In the genomic region with DNA sequence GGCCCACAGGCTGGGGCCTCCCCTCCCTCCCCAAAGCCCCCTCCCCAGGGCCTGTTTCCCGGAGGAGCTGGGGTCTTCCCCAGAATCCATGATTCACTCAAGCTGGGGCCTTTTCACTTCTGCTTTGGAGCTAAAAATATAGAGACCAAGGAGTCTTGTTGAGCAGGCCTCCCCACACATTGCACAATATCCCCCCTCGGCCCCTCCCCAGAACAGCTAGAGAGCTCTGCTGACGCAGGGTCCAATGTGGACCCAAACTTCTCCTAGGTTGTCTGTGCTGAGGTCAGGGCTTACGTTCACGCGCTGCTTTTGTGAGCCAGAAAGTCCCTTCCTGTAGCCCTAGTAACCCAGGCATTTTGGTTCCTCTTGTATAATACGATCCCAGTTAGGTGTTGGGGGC, we compare ENCODE assay signal across 8 mouse cellular contexts. TPM values are rescaled to one million over a fixed set of nuclear protein-coding genes. Genes with fewer than 3 reads are reported as not detected.
DNase-seq lines count a peak whose midpoint lies in the region; ATAC-seq lines count a peak whose summit lies in the region.

No protein-coding gene starts in this region.

- WGBS in heart, embryonic 12.5 days = 79% methylated on average over 7 of the region's 7 CpGs
- WGBS in lung, embryonic 16.5 days = 80% methylated on average over 7 of the region's 7 CpGs

- no peak for ATAC-seq in heart, embryonic 12.5 days (ENCODE audit: insufficient number of reproducible peaks, low FRiP score)
- no peak for ATAC-seq in lung, embryonic 16.5 days (ENCODE audit: low read depth)
- ATAC-seq in erythroblast, adult 5-6 weeks (replicated peaks; ENCODE audit: low FRiP score, poor library complexity, severe bottlenecking) = no peak
- ATAC-seq in activated CD4-positive, CD25-positive, alpha-beta regulatory T cell, adult 4 months = no peak

- no peak overlapping the region for H3K4me3 ChIP-seq in heart, embryonic 12.5 days
- no peak overlapping the region for H3K4me3 ChIP-seq in lung, embryonic 16.5 days (ENCODE audit: low read length)

- H3K4me2 ChIP-seq in heart, embryonic 12.5 days = no peak overlapping the region
- H3K4me2 ChIP-seq in lung, embryonic 16.5 days (ENCODE audit: low read depth, low read length) = no peak overlapping the region

- peaks cover 29% of the 10 kb centered on the region for H3K4me1 ChIP-seq in heart, embryonic 12.5 days (replicated peaks)
- H3K4me1 ChIP-seq in lung, embryonic 16.5 days (replicated peaks; ENCODE audit: control insufficient read depth, insufficient read depth, low read length) = peaks cover 26% of the 10 kb centered on the region

- peak; percentile 55 for DNase-seq in gastrocnemius, postnatal 25 days
- DNase-seq in gastrocnemius, postnatal 4 days (ENCODE audit: low spot score in 2 of 2) = no peak
- peak; percentile 24 for DNase-seq in CD4-positive helper T cell, adult 2 months (ENCODE audit: low read depth, low spot score)
- DNase-seq in right cerebral cortex, adult 18-20 months = no peak

- H3K9ac ChIP-seq in heart, embryonic 12.5 days = no peak overlapping the region
- H3K9ac ChIP-seq in lung, embryonic 16.5 days (ENCODE audit: low read length) = peak overlapping the region; percentile 24; the same call in 1 of the 2 replicates

- H3K27ac ChIP-seq in heart, embryonic 12.5 days (ENCODE audit: poor library complexity, severe bottlenecking) = peak overlapping the region; percentile 3; the same call in 1 of the 2 replicates
- peak overlapping the region; percentile 61 for H3K27ac ChIP-seq in lung, embryonic 16.5 days (ENCODE audit: low read length)

- H3K27me3 ChIP-seq in heart, embryonic 12.5 days (replicated peaks) = no peaks in the 10 kb centered on the region
- no peaks in the 10 kb centered on the region for H3K27me3 ChIP-seq in lung, embryonic 16.5 days (ENCODE audit: control insufficient read depth, insufficient read depth, low read depth, low read length)

- peaks cover 45% of the 10 kb centered on the region for H3K36me3 ChIP-seq in heart, embryonic 12.5 days
- H3K36me3 ChIP-seq in lung, embryonic 16.5 days (ENCODE audit: control insufficient read depth, insufficient read depth, low read length) = peaks cover 17% of the 10 kb centered on the region

- H3K9me3 ChIP-seq in heart, embryonic 12.5 days (replicated peaks) = no peaks in the 10 kb centered on the region
- H3K9me3 ChIP-seq in lung, embryonic 16.5 days (ENCODE audit: control insufficient read depth, low read length) = no peaks in the 10 kb centered on the region

RNA-seq across cellular contexts. Expression of gene Zfp36, which starts 6.0 kb away (rescaled TPM):
- 1 to 10 TPM; 7.3 to 7.6 TPM for total RNA-seq in gastrocnemius, postnatal 25 days (2021)
- total RNA-seq in gastrocnemius, postnatal 4 days (2021) = 1 to 10 TPM; 8.5 to 9.9 TPM
- 15.9 and 16.5 TPM in 2 replicates for polyA plus RNA-seq in heart, embryonic 12.5 days (2016; fragmentation: Nextera tagmentation; extraction: Ambion mirVana)
- polyA plus RNA-seq in lung, embryonic 16.5 days (2015; fragmentation: Nextera tagmentation; extraction: Ambion mirVana) = 23.9 and 26.8 TPM in 2 replicates
- total RNA-seq in erythroblast, adult 5-6 weeks (2015; ENCODE audit: low replicate concordance) = 47.0 and 53.2 TPM in 2 replicates
- 7.7 and 15.1 TPM in 2 replicates for total RNA-seq in erythroblast, adult 5-6 weeks (2017; ENCODE audit: low replicate concordance)
- 100 to 1,000 TPM; 107 to 125 TPM for polyA plus RNA-seq in activated CD4-positive, CD25-positive, alpha-beta regulatory T cell, adult 4 months (2017; shearing (Covaris generic))

RNA-seq across cellular contexts. Expression of gene Med29, which starts 6.5 kb away (rescaled TPM):
- 10 to 100 TPM; 19.6 to 20.2 TPM for total RNA-seq in gastrocnemius, postnatal 25 days (2021)
- total RNA-seq in gastrocnemius, postnatal 4 days (2021) = 10 to 100 TPM; 23.7 to 25.1 TPM
- polyA plus RNA-seq in heart, embryonic 12.5 days (2016; fragmentation: Nextera tagmentation; extraction: Ambion mirVana) = 45.4 and 46.5 TPM in 2 replicates
- polyA plus RNA-seq in lung, embryonic 16.5 days (2015; fragmentation: Nextera tagmentation; extraction: Ambion mirVana) = 46.8 and 50.2 TPM in 2 replicates
- 6.3 and 9.0 TPM in 2 replicates for total RNA-seq in erythroblast, adult 5-6 weeks (2015; ENCODE audit: low replicate concordance)
- 3.4 TPM in 1 of 2 replicates, not detected in the other for total RNA-seq in erythroblast, adult 5-6 weeks (2017; ENCODE audit: low replicate concordance)
- polyA plus RNA-seq in activated CD4-positive, CD25-positive, alpha-beta regulatory T cell, adult 4 months (2017; shearing (Covaris generic)) = 10 to 100 TPM; 29.7 to 30.6 TPM

RNA-seq across cellular contexts. Expression of gene Paf1, which starts 6.7 kb away (rescaled TPM):
- 10 to 100 TPM; 24.9 to 29.4 TPM for total RNA-seq in gastrocnemius, postnatal 25 days (2021)
- total RNA-seq in gastrocnemius, postnatal 4 days (2021) = 10 to 100 TPM; 41.2 to 55.6 TPM
- 68.5 and 70.4 TPM in 2 replicates for polyA plus RNA-seq in heart, embryonic 12.5 days (2016; fragmentation: Nextera tagmentation; extraction: Ambion mirVana)
- 87.6 and 89.7 TPM in 2 replicates for polyA plus RNA-seq in lung, embryonic 16.5 days (2015; fragmentation: Nextera tagmentation; extraction: Ambion mirVana)
- 26.1 and 32.9 TPM in 2 replicates for total RNA-seq in erythroblast, adult 5-6 weeks (2015; ENCODE audit: low replicate concordance)
- total RNA-seq in erythroblast, adult 5-6 weeks (2017; ENCODE audit: low replicate concordance) = 16.7 and 24.7 TPM in 2 replicates
- polyA plus RNA-seq in activated CD4-positive, CD25-positive, alpha-beta regulatory T cell, adult 4 months (2017; shearing (Covaris generic)) = 10 to 100 TPM; 49.2 to 65.4 TPM

RNA-seq across cellular contexts. Expression of gene Plekhg2, which starts 13.6 kb away (rescaled TPM):
- total RNA-seq in gastrocnemius, postnatal 25 days (2021) = 1 to 10 TPM; 4.7 to 7.3 TPM
- 10 to 100 TPM; 41.9 to 42.8 TPM for total RNA-seq in gastrocnemius, postnatal 4 days (2021)
- 58.0 and 65.3 TPM in 2 replicates for polyA plus RNA-seq in heart, embryonic 12.5 days (2016; fragmentation: Nextera tagmentation; extraction: Ambion mirVana)
- polyA plus RNA-seq in lung, embryonic 16.5 days (2015; fragmentation: Nextera tagmentation; extraction: Ambion mirVana) = 69.0 and 70.0 TPM in 2 replicates
- total RNA-seq in erythroblast, adult 5-6 weeks (2015; ENCODE audit: low replicate concordance) = 4.4 and 6.1 TPM in 2 replicates
- total RNA-seq in erythroblast, adult 5-6 weeks (2017; ENCODE audit: low replicate concordance) = 0.98 and 4.1 TPM in 2 replicates
- polyA plus RNA-seq in activated CD4-positive, CD25-positive, alpha-beta regulatory T cell, adult 4 months (2017; shearing (Covaris generic)) = 10 to 100 TPM; 61.5 to 70.3 TPM

RNA-seq across cellular contexts. Expression of gene Rps16, which starts 35.6 kb away (rescaled TPM):
- 100 to 1,000 TPM; 361 to 390 TPM for total RNA-seq in gastrocnemius, postnatal 25 days (2021)
- 1,000 to 10,000 TPM; 1,034 to 1,195 TPM for total RNA-seq in gastrocnemius, postnatal 4 days (2021)
- 629 and 630 TPM in 2 replicates for polyA plus RNA-seq in heart, embryonic 12.5 days (2016; fragmentation: Nextera tagmentation; extraction: Ambion mirVana)
- polyA plus RNA-seq in lung, embryonic 16.5 days (2015; fragmentation: Nextera tagmentation; extraction: Ambion mirVana) = 981 and 1,007 TPM in 2 replicates
- 649 and 667 TPM in 2 replicates for total RNA-seq in erythroblast, adult 5-6 weeks (2015; ENCODE audit: low replicate concordance)
- 67.6 and 181 TPM in 2 replicates for total RNA-seq in erythroblast, adult 5-6 weeks (2017; ENCODE audit: low replicate concordance)
- polyA plus RNA-seq in activated CD4-positive, CD25-positive, alpha-beta regulatory T cell, adult 4 months (2017; shearing (Covaris generic)) = 1,000 to 10,000 TPM; 1,380 to 1,513 TPM

Comparison
In these comparisons a context has a peak if more than half of its experiments do, and no peak if none do; other contexts are left out.
1. DNase-seq: peak in gastrocnemius, postnatal 25 days (single experiment) and CD4-positive helper T cell, adult 2 months (single experiment); none in gastrocnemius, postnatal 4 days (0 of 2) and right cerebral cortex, adult 18-20 months (single experiment).